In genomic region chr11:79304245-79304644, GRCm38 (mm10) we compare ENCODE assay signal across 11 mouse cellular contexts. TPM values are rescaled to one million over a fixed set of nuclear protein-coding genes. Genes with fewer than 3 reads are reported as not detected.
"Had no signal": no experiment of that assay in that cellular context is flagged by ENCODE, and none has a peak within 500 bp of the region (broad histone marks: within the 10 kb centered on the region; RNA-seq: fewer than 3 reads in every experiment).

No protein-coding gene starts in this region.

RNA-seq across cellular contexts. Expression of gene Gm9964, which starts 7.5 kb away (rescaled TPM):
- total RNA-seq: neutrophil, adult 5-6 weeks had no signal
- polyA plus RNA-seq: neural tube, embryonic 11.5 days; neural tube, embryonic 12.5 days; neural tube, embryonic 13.5 days; neural tube, embryonic 15.5 days; spleen, adult 2 months; stomach, embryonic 14.5 days; stomach, embryonic 16.5 days; stomach, postnatal 0 days; thymus, adult 2 months; urinary bladder, adult 2 months had no signal
